Mouse (Mus musculus): Measurements from ENCODE around the gene Med11. TPM values are rescaled to one million over a fixed set of nuclear protein-coding genes. Genes with fewer than 3 reads are reported as not detected.
A peak's percentile ranks its signal among the peaks of the same experiment; 100 is the strongest.
"Not testable (repeated sequence)": the region's sequence is repeated elsewhere in the genome, so short reads cannot be mapped to it uniquely, and the experiment has no call there.

Gene Med11
- polyA plus RNA-seq, 1 experiment from 2014 or later: 25.1 TPM

DNA sequence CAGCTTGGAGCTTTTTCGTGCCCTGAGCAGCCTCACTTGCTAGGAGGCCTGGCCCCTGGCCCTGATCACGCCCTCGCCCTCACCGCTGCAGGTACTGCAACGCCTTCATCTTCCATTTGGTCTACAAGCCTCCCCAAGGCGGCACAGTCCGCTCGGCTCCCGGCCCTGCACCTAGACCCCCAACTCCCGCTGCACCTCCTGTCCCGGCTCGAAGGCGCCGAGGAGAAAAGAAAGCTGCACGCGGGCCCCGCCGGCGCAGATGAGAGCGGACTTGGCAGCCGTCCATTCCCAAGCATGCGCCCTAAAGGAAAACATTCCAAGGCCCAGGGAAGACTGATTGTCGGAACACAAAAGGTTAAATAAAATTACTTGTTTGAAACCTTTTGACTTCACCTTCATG, 14.1 kb downstream of the Med11 start:
- peak overlapping the region in 1 of 2 experiments; percentile 30; a peak in 2 of 4 replicates for H3K27ac ChIP-seq (replicated peaks in 1 of 2; ENCODE audit: control insufficient read depth in 1 of 2, insufficient read depth in 1 of 2, low read depth in 2 of 2, low read length in 2 of 2)
- no peak for ATAC-seq (ENCODE audit: insufficient number of reproducible peaks, insufficient read depth, low FRiP score, low read depth)
- H3K36me3 ChIP-seq (ENCODE audit: control insufficient read depth, insufficient read depth, low read length): no peaks in the 10 kb centered on the region
- peak overlapping the region; percentile 67 for H3K9ac ChIP-seq (ENCODE audit: low read length)
- peak overlapping the region; percentile 73 for H3K4me2 ChIP-seq (ENCODE audit: low read length)
- H3K9me3 ChIP-seq (ENCODE audit: control insufficient read depth, low read length): no peaks in the 10 kb centered on the region
- peaks cover 9 to 20% of the 10 kb centered on the region in 2 experiments for H3K4me1 ChIP-seq (ENCODE audit: control insufficient read depth in 2 of 2, insufficient read depth in 2 of 2, low read length in 2 of 2)
- 3% methylated on average over 23 of the region's 23 CpGs for WGBS
- H3K4me3 ChIP-seq (ENCODE audit: control insufficient read depth in 1 of 2, insufficient read depth in 1 of 2, low read depth in 1 of 2, low read length in 2 of 2): peak overlapping the region; percentile 36 to 40
- H3K27me3 ChIP-seq (ENCODE audit: control insufficient read depth, insufficient read depth, low read length): peaks cover 24% of the 10 kb centered on the region

DNA sequence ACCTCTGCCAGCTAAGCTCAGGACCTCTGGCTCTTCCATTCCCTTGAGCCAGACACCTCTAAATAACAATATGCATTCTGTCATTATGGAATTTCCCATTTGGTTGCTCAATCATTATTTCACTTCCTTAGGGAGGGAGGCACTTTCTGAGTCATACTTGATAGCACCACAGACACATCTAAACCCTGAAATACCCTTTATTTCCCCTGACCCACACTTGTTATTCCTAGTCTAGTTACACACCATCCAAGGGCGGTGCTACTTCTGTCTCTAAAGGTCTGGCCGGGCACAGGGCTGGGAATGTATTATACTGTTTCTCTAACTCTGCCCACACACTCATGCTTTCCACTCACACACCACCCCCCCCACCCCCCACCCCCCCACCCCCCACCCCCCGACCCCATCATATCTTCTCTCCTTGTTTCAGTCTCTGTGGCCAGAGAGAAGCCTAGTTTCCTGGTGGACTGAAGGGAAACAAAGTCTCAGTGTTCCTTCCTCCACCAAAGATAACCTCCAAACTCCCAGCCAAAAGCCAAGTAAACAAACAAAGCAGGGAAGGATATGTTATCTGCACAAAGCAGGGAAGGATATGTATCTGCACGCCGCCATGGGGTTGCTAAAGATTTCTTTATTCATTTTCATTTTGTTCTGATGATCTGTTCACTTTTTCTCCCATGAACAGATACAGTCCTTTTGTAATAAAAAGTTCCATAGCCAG, 16.3 kb downstream of the Med11 start:
- H3K4me3 ChIP-seq (ENCODE audit: control insufficient read depth in 1 of 2, insufficient read depth in 1 of 2, low read depth in 1 of 2, low read length in 2 of 2): no peak overlapping the region
- 54% methylated on average over 5 of the region's 5 CpGs for WGBS
- peaks cover 9 to 20% of the 10 kb centered on the region in 2 experiments for H3K4me1 ChIP-seq (ENCODE audit: control insufficient read depth in 2 of 2, insufficient read depth in 2 of 2, low read length in 2 of 2)
- H3K27me3 ChIP-seq (ENCODE audit: control insufficient read depth, insufficient read depth, low read length): peaks cover 17% of the 10 kb centered on the region
- no peaks in the 10 kb centered on the region for H3K9me3 ChIP-seq (ENCODE audit: control insufficient read depth, low read length)
- ATAC-seq (ENCODE audit: insufficient number of reproducible peaks, insufficient read depth, low FRiP score, low read depth): peak; percentile 71
- H3K36me3 ChIP-seq (ENCODE audit: control insufficient read depth, insufficient read depth, low read length): no peaks in the 10 kb centered on the region
- no peak overlapping the region for H3K9ac ChIP-seq (ENCODE audit: low read length)
- no peak overlapping the region for H3K4me2 ChIP-seq (ENCODE audit: low read length)
- peak overlapping the region; percentile 67 to 78 for H3K27ac ChIP-seq (replicated peaks in 1 of 2; ENCODE audit: control insufficient read depth in 1 of 2, insufficient read depth in 1 of 2, low read depth in 2 of 2, low read length in 2 of 2)

DNA sequence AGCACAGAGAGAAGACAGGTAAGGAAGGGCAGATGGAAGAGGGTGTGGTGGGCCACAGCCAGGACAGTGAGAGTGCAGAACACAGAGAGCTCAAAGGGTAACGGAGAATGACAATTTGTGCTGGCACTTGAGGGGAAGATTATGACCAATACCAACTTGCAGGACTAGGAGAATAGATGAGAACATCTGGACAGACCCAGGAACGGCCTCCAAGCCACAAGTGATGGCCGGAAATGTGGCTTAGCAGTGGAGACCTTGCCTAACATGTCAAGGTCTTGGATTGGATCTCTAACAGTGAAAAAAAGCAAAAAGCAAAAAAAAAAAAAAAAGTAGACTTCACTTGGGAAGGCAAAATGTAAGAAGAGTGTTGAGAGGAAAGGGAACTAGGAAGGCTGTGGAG, 18.0 kb downstream of the Med11 start:
- Histone ChIP-seq H3K27me3 (ENCODE audit: control insufficient read depth, insufficient read depth, low read length) (peaks cover 5% of the 10 kb centered on the region), H3K4me2 (ENCODE audit: low read length) (no peak overlapping the region), H3K4me3 (ENCODE audit: control insufficient read depth in 1 of 2, insufficient read depth in 1 of 2, low read depth in 1 of 2, low read length in 2 of 2) (no peak overlapping the region), H3K27ac (replicated peaks in 1 of 2; ENCODE audit: control insufficient read depth in 1 of 2, insufficient read depth in 1 of 2, low read depth in 2 of 2, low read length in 2 of 2) (no peak overlapping the region), H3K9me3 (ENCODE audit: control insufficient read depth, low read length) (no peaks in the 10 kb centered on the region), H3K9ac (ENCODE audit: low read length) (no peak overlapping the region), H3K4me1 (ENCODE audit: control insufficient read depth in 2 of 2, insufficient read depth in 2 of 2, low read length in 2 of 2) (peaks cover 9 to 20% of the 10 kb centered on the region in 2 experiments), H3K36me3 (ENCODE audit: control insufficient read depth, insufficient read depth, low read length) (no peaks in the 10 kb centered on the region)
- WGBS: 78% methylated on average over 3 of the region's 3 CpGs
- no peak for ATAC-seq (ENCODE audit: insufficient number of reproducible peaks, insufficient read depth, low FRiP score, low read depth)

DNA sequence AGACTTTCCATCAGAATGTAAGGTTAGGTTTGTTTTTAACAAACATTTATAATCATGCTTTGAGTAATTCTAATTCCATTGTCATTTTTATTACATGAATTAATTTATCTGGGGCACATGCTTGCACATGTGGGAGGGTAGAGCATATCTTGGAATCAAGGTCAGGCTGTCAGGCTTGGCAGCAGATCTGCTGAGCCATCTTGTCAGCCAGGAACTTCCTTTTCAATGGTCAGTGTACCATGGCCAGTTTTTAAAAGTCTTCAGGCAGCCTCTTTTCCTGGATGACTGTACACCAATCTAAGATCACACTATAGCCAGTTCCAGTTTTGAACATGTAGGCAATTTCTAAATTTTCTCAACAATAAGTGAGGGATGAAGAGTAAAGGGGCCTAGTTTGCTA, 21.0 kb downstream of the Med11 start:
- Histone ChIP-seq H3K4me1 (ENCODE audit: control insufficient read depth in 2 of 2, insufficient read depth in 2 of 2, low read length in 2 of 2) (no peaks in the 10 kb centered on the region; a peak in 2 of 4 replicates), H3K9me3 (ENCODE audit: control insufficient read depth, low read length) (no peaks in the 10 kb centered on the region), H3K27ac (replicated peaks in 1 of 2; ENCODE audit: control insufficient read depth in 1 of 2, insufficient read depth in 1 of 2, low read depth in 2 of 2, low read length in 2 of 2) (no peak overlapping the region), H3K9ac (ENCODE audit: low read length) (no peak overlapping the region), H3K4me3 (ENCODE audit: control insufficient read depth in 1 of 2, insufficient read depth in 1 of 2, low read depth in 1 of 2, low read length in 2 of 2) (no peak overlapping the region), H3K27me3 (ENCODE audit: control insufficient read depth, insufficient read depth, low read length) (no peaks in the 10 kb centered on the region), H3K4me2 (ENCODE audit: low read length) (no peak overlapping the region), H3K36me3 (ENCODE audit: control insufficient read depth, insufficient read depth, low read length) (no peaks in the 10 kb centered on the region)
- ATAC-seq (ENCODE audit: insufficient number of reproducible peaks, insufficient read depth, low FRiP score, low read depth): no peak

DNA sequence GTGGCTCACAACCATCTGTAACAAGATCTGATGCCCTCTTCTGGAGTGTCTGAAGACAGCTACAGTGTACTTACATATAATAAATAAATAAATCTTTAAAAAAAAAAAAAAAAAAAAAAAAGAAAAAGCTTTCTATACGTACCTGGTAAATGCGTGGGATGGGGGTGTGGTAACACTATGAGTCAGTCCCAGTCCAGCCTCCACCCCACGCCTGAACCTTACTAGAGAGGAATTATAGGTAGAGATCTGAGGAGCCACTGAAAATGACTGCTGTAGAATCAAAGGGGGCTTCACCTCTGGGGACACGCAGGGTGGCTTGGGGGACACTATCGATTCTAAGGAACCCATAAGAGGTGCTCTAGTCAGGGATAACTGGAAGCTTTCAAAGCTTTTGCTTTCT, 21.6 kb downstream of the Med11 start:
- WGBS: 89% methylated on average over 5 of the region's 5 CpGs
- not testable (repeated sequence) for ATAC-seq (ENCODE audit: insufficient number of reproducible peaks, insufficient read depth, low FRiP score, low read depth); H3K9ac ChIP-seq (ENCODE audit: low read length); H3K27me3 ChIP-seq (ENCODE audit: control insufficient read depth, insufficient read depth, low read length); H3K4me3 ChIP-seq (ENCODE audit: control insufficient read depth in 1 of 2, insufficient read depth in 1 of 2, low read depth in 1 of 2, low read length in 2 of 2); H3K27ac ChIP-seq (replicated peaks in 1 of 2; ENCODE audit: control insufficient read depth in 1 of 2, insufficient read depth in 1 of 2, low read depth in 2 of 2, low read length in 2 of 2); H3K4me1 ChIP-seq (ENCODE audit: control insufficient read depth in 2 of 2, insufficient read depth in 2 of 2, low read length in 2 of 2); H3K4me2 ChIP-seq (ENCODE audit: low read length); H3K36me3 ChIP-seq (ENCODE audit: control insufficient read depth, insufficient read depth, low read length); H3K9me3 ChIP-seq (ENCODE audit: control insufficient read depth, low read length)

DNA sequence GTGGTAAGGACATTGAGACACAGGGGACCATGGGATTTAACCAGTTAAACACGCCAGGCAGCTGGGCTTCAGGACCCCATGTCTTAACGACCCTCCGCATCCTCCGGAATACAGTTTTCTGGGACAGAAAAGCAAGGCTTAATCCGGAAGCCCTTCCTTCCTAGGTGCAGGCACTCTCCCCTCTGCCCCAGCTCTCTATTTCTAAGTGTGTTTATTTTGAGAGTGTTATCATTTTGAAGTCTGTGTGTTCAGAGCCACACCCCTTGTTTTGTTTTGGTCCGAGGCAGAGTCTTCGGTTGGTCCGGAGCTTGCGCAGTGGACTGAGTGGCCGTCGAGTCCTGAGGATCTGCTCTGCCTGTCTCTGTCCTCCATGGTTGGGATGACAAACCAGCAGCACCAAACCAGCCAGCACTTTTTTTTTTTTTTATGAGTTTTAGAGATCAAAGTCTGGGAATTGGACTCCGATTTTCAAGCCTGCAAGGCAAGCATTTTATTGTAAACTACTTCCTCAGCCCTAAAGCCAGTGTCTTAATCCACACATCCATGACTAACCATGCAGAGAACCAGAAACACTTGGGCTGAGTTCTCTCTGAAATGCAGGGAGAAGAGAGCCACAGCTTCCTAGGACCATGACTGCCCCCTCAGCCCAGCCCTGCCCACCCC, 23.3 kb downstream of the Med11 start:
- ATAC-seq (ENCODE audit: insufficient number of reproducible peaks, insufficient read depth, low FRiP score, low read depth): no peak
- H3K36me3 ChIP-seq (ENCODE audit: control insufficient read depth, insufficient read depth, low read length): no peaks in the 10 kb centered on the region
- H3K27ac ChIP-seq (replicated peaks in 1 of 2; ENCODE audit: control insufficient read depth in 1 of 2, insufficient read depth in 1 of 2, low read depth in 2 of 2, low read length in 2 of 2): no peak overlapping the region
- no peaks in the 10 kb centered on the region for H3K27me3 ChIP-seq (ENCODE audit: control insufficient read depth, insufficient read depth, low read length)
- 56% methylated on average over 12 of the region's 12 CpGs for WGBS
- no peak overlapping the region for H3K4me3 ChIP-seq (ENCODE audit: control insufficient read depth in 1 of 2, insufficient read depth in 1 of 2, low read depth in 1 of 2, low read length in 2 of 2)
- H3K4me1 ChIP-seq (ENCODE audit: control insufficient read depth in 2 of 2, insufficient read depth in 2 of 2, low read length in 2 of 2): no peaks in the 10 kb centered on the region; a peak in 1 of 4 replicates
- H3K9me3 ChIP-seq (ENCODE audit: control insufficient read depth, low read length): no peaks in the 10 kb centered on the region
- no peak overlapping the region for H3K4me2 ChIP-seq (ENCODE audit: low read length)
- H3K9ac ChIP-seq (ENCODE audit: low read length): no peak overlapping the region

DNA sequence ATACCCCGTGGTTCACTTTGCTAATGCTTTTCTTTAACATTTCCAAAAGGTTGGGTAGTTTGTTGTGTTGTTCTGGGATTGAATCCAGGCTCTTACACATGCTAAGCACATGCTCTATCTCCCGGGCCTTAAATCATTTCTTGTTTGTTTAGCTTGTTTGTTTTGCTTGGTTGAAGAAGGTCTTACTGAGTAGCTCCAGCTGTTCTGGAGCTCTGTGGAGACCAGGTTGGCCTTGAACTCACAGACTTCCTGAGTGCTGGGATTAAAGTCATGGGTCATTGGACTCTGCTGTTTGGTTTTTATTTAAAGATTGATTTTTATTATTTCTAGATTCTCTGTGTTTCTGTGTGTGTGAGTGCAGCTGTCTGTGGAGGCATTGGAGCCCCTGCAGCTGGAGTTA, 33.8 kb downstream of the Med11 start:
- 41% methylated on average over 2 of the region's 2 CpGs for WGBS
- Histone ChIP-seq H3K4me1 (ENCODE audit: control insufficient read depth in 2 of 2, insufficient read depth in 2 of 2, low read length in 2 of 2) (no peaks in the 10 kb centered on the region), H3K4me2 (ENCODE audit: low read length) (no peak overlapping the region), H3K9ac (ENCODE audit: low read length) (no peak overlapping the region), H3K27me3 (ENCODE audit: control insufficient read depth, insufficient read depth, low read length) (no peaks in the 10 kb centered on the region), H3K9me3 (ENCODE audit: control insufficient read depth, low read length) (no peaks in the 10 kb centered on the region), H3K36me3 (ENCODE audit: control insufficient read depth, insufficient read depth, low read length) (no peaks in the 10 kb centered on the region), H3K27ac (replicated peaks in 1 of 2; ENCODE audit: control insufficient read depth in 1 of 2, insufficient read depth in 1 of 2, low read depth in 2 of 2, low read length in 2 of 2) (no peak overlapping the region), H3K4me3 (ENCODE audit: control insufficient read depth in 1 of 2, insufficient read depth in 1 of 2, low read depth in 1 of 2, low read length in 2 of 2) (no peak overlapping the region)
- no peak for ATAC-seq (ENCODE audit: insufficient number of reproducible peaks, insufficient read depth, low FRiP score, low read depth)

All from heart, embryonic 14.5 days (tissue).